Mouse (Mus musculus) embryonic fibroblast, embryonic 13.5 days (primary cell): Measurements from ENCODE around the gene Tacr1.

ENCODE experiments used
- CTCF ChIP-seq: IDR thresholded peaks from 2 replicates; pipeline ENCODE4 v1.5.1; 2011; ENCODE audit warnings: mild to moderate bottlenecking, control low read depth, low read length, moderate library complexity, borderline replicate concordance; ENCODE audit not compliant: insufficient read depth
- POLR2A ChIP-seq: IDR thresholded peaks from 2 replicates; pipeline ENCODE4 v1.6.1; 2011; ENCODE audit warnings: low read depth, mild to moderate bottlenecking, control low read depth, low read length, moderate library complexity

DNA sequence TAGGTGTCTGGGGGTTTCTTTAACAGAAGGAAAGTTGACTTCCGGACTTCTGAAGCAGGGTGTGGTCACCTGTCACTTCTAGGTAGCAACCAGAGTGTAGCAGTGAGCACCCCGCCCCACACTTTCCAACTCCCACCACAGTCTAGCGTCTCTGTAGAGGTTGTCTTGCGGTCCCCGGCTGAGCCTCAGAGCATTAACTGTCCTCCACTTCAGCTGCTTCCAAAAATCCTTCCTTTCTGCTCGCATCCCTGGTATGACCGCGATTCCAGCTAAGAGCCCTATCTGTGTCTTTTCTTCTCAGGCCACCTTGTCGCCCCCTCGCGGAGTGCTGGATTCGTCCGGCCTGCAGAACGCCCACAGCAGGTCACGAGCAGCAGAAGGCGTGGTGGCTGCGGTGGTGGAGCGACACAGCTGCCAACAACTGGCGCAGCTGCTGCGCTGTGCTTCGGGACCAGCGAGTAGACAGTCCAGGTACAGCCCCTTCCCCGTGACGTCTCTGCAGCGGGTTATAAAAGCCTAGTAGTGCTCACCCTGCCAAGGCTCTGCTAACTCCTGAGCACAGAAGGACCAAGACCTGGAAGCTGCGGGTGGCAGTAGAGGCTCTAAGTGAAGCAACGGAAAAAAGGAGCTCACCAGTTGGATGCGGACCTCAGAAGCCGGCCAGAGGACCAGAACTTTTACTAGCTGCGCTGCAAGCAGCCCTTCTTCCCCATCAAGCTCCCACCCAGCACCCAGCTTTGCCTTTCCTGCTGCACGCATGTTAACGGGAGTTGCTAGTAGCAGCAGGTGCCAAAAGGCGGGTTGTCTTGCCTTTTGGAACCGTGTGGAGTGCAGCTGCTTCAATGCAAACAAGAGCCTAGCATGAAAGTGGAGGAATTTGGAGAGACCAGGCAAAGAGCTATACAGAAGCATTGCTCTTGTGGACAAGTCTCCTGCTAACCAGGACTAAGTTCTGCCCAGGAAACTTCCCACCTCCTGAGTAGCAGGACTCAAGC is 664 bp downstream of the Tacr1 start:
- peak; percentile 23; the same call in 1 of the 2 replicates for TF ChIP-seq CTCF
- TF ChIP-seq POLR2A = no peak
